Mouse (Mus musculus) kidney, embryonic 14.5 days (tissue): ENCODE measurements around the gene Vsig8. TPM values are rescaled to one million over a fixed set of nuclear protein-coding genes. Genes with fewer than 3 reads are reported as not detected.

Experiments used
- ATAC-seq: fragments of 200-750 bp; cut with Nextera tagmentation; 2 replicates; pipeline ENCODE4 v1.8.0; 2017; ENCODE audit warnings: moderate number of reproducible peaks, mild to moderate bottlenecking, moderate TSS enrichment, moderate library complexity; ENCODE audit not compliant: low FRiP score, low TSS enrichment
- H3K27ac ChIP-seq: fragments of 300-500 bp; sonication (generic); 2 replicates; pipeline ENCODE4 v1.5.1; 2014; ENCODE audit warnings: low read depth, mild to moderate bottlenecking, low read length, moderate library complexity, mixed read lengths
- H3K27me3 ChIP-seq: fragments of 300-500 bp; sonication (generic); 2 replicates; pipeline ENCODE4 v1.6.1; 2014; ENCODE audit warnings: mild to moderate bottlenecking, low read length; ENCODE audit not compliant: control insufficient read depth, insufficient read depth
- H3K36me3 ChIP-seq: fragments of 300-500 bp; sonication (generic); 2 replicates; pipeline ENCODE4 v1.6.1; 2014; ENCODE audit warnings: low read length, mixed read lengths; ENCODE audit not compliant: control insufficient read depth, insufficient read depth
- H3K4me1 ChIP-seq: fragments of 300-500 bp; sonication (generic); 2 replicates; pipeline ENCODE4 v1.6.1; 2014; ENCODE audit warnings: low read length, mixed read lengths; ENCODE audit not compliant: control insufficient read depth, insufficient read depth
- H3K4me2 ChIP-seq: fragments of 300-500 bp; sonication (generic); replicated peaks from 2 replicates; pipeline ENCODE4 v1.6.1; 2014; ENCODE audit warnings: low read depth, mild to moderate bottlenecking, low read length
- H3K4me3 ChIP-seq: fragments of 300-500 bp; sonication (generic); 2 replicates; pipeline ENCODE4 v1.5.1; 2014; ENCODE audit warnings: mild to moderate bottlenecking, low read length
- H3K9ac ChIP-seq: fragments of 300-500 bp; sonication (generic); 2 replicates; pipeline ENCODE4 v1.6.1; 2014; ENCODE audit warnings: low read depth, mild to moderate bottlenecking, low read length, moderate library complexity
- H3K9me3 ChIP-seq: fragments of 300-500 bp; sonication (generic); 2 replicates; pipeline ENCODE4 v1.6.1; 2016; ENCODE audit warnings: low read length; ENCODE audit not compliant: control insufficient read depth
- WGBS: fragments of 180-500 bp; shearing (Covaris S2); extraction: QIAGEN DNeasy Blood & Tissue Kit; methylation state at CpG from one replicate; pipeline ENCODE4 v1.1.7; 2014; 5-methylcytosine and 5-hydroxymethylcytosine counted together
- polyA plus RNA-seq: library from polyadenylated mRNA; unstranded; fragments of >200 nt; fragmentation: Nextera tagmentation; extraction: Ambion mirVana; gene quantifications from 2 replicates; pipeline ENCODE4 v1.2.1, GENCODE M21; 2014

The Vsig8 gene
- 0.19 and 0.54 TPM in 2 replicates for polyA plus RNA-seq

- Histone ChIP-seq H3K36me3 (no peaks in the 10 kb centered on the region), H3K4me1 (peaks cover 10% of the 10 kb centered on the region; the same call in 1 of the 2 replicates), H3K4me3 (no peak within 1 kb of the TSS), H3K4me2 (no peak within 1 kb of the TSS), H3K27me3 (peaks cover 4% of the 10 kb centered on the region; the same call in 1 of the 2 replicates), H3K27ac (no peak within 1 kb of the TSS), H3K9me3 (no peaks in the 10 kb centered on the region), H3K9ac (no peak within 1 kb of the TSS)
- WGBS = 72% methylated on average over 11 of the region's 11 CpGs
- no peak for ATAC-seq
Observed at GRCm38 (mm10) chr1:172555638-172556037, at the start of gene Vsig8. Gene Vsig8, plus strand, starts transcription at chr1:172555938.

GRCm38 (mm10) chr1:172507001-172507400, 48.7 kb upstream of the Vsig8 start:
- H3K4me1 ChIP-seq = peaks cover 30% of the 10 kb centered on the region
- no peaks in the 10 kb centered on the region for H3K9me3 ChIP-seq
- no peak overlapping the region for H3K4me3 ChIP-seq
- no peak overlapping the region for H3K4me2 ChIP-seq
- no peaks in the 10 kb centered on the region; the same call in 1 of the 2 replicates for H3K27me3 ChIP-seq
- 55% methylated on average over 5 of the region's 5 CpGs for WGBS
- H3K27ac ChIP-seq = no peak overlapping the region
- no peak overlapping the region for H3K9ac ChIP-seq
- ATAC-seq = no peak
- peaks cover 22% of the 10 kb centered on the region for H3K36me3 ChIP-seq

- Histone ChIP-seq H3K27me3 (no peaks in the 10 kb centered on the region), H3K9me3 (no peaks in the 10 kb centered on the region), H3K4me1 (peaks cover 23% of the 10 kb centered on the region), H3K9ac (no peak overlapping the region), H3K36me3 (peaks cover 22% of the 10 kb centered on the region), H3K27ac (no peak overlapping the region), H3K4me2 (no peak overlapping the region), H3K4me3 (no peak overlapping the region)
- ATAC-seq = no peak
- 95% methylated on average over 3 of the region's 3 CpGs for WGBS
Observed at GRCm38 (mm10) chr1:172507701-172508100, 48.0 kb upstream of the Vsig8 start.

- no peak overlapping the region for H3K27ac ChIP-seq
- no peak overlapping the region for H3K4me3 ChIP-seq
- WGBS = 60% methylated on average over 2 of the region's 2 CpGs
- no peak for ATAC-seq
- no peaks in the 10 kb centered on the region for H3K27me3 ChIP-seq
- H3K36me3 ChIP-seq = peaks cover 22% of the 10 kb centered on the region
- H3K9me3 ChIP-seq = no peaks in the 10 kb centered on the region
- H3K4me1 ChIP-seq = peaks cover 23% of the 10 kb centered on the region
- H3K9ac ChIP-seq = no peak overlapping the region
- H3K4me2 ChIP-seq = no peak overlapping the region
Observed at GRCm38 (mm10) chr1:172508172-172508571, 47.6 kb upstream of the Vsig8 start.

GRCm38 (mm10) chr1:172509235-172509634, 46.5 kb upstream of the Vsig8 start:
- Histone ChIP-seq H3K4me1 (peaks cover 19% of the 10 kb centered on the region), H3K9ac (no peak overlapping the region), H3K4me3 (no peak overlapping the region), H3K27ac (no peak overlapping the region), H3K9me3 (no peaks in the 10 kb centered on the region), H3K4me2 (no peak overlapping the region), H3K27me3 (no peaks in the 10 kb centered on the region), H3K36me3 (peaks cover 22% of the 10 kb centered on the region)
- no peak for ATAC-seq
- 77% methylated on average over 5 of the region's 5 CpGs for WGBS

- H3K36me3 ChIP-seq = peaks cover 19% of the 10 kb centered on the region
- no peak for ATAC-seq
- H3K4me1 ChIP-seq = peaks cover 14% of the 10 kb centered on the region
- H3K9ac ChIP-seq = no peak overlapping the region
- no peak overlapping the region for H3K4me3 ChIP-seq
- H3K27ac ChIP-seq = no peak overlapping the region
- peak overlapping the region; percentile 22; the same call in 1 of the 2 replicates for H3K4me2 ChIP-seq
- H3K27me3 ChIP-seq = no peaks in the 10 kb centered on the region
- H3K9me3 ChIP-seq = no peaks in the 10 kb centered on the region
- 43% methylated on average over 8 of the region's 8 CpGs for WGBS
Observed at GRCm38 (mm10) chr1:172509983-172510382, 45.8 kb upstream of the Vsig8 start.

- no peak overlapping the region for H3K27ac ChIP-seq
- H3K4me2 ChIP-seq = peak overlapping the region; percentile 22; the same call in 1 of the 2 replicates
- 20% methylated on average over 13 of the region's 13 CpGs for WGBS
- H3K4me3 ChIP-seq = no peak overlapping the region
- peaks cover 14% of the 10 kb centered on the region for H3K36me3 ChIP-seq
- H3K9ac ChIP-seq = no peak overlapping the region
- no peaks in the 10 kb centered on the region for H3K9me3 ChIP-seq
- peak; percentile 48 for ATAC-seq
- H3K4me1 ChIP-seq = peaks cover 14% of the 10 kb centered on the region
- no peaks in the 10 kb centered on the region for H3K27me3 ChIP-seq
Observed at GRCm38 (mm10) chr1:172510421-172510972, 45.2 kb upstream of the Vsig8 start.

GRCm38 (mm10) chr1:172512962-172513361, 42.8 kb upstream of the Vsig8 start:
- H3K4me2 ChIP-seq = peak overlapping the region; percentile 20
- peaks cover 7% of the 10 kb centered on the region; the same call in 1 of the 2 replicates for H3K9me3 ChIP-seq
- WGBS = 20% methylated on average over 13 of the region's 13 CpGs
- H3K27me3 ChIP-seq = no peaks in the 10 kb centered on the region
- peak overlapping the region; percentile 40; the same call in 1 of the 2 replicates for H3K9ac ChIP-seq
- H3K4me3 ChIP-seq = no peak overlapping the region
- H3K36me3 ChIP-seq = no peaks in the 10 kb centered on the region
- H3K4me1 ChIP-seq = peaks cover 14% of the 10 kb centered on the region
- peak overlapping the region; percentile 57; the same call in 1 of the 2 replicates for H3K27ac ChIP-seq
- ATAC-seq = peak; percentile 34; the same call in 1 of the 2 replicates

GRCm38 (mm10) chr1:172513525-172514212, 42.1 kb upstream of the Vsig8 start:
- no peak overlapping the region for H3K4me3 ChIP-seq
- WGBS = 75% methylated on average over 17 of the region's 17 CpGs
- H3K4me1 ChIP-seq = peaks cover 14% of the 10 kb centered on the region
- peaks cover 7% of the 10 kb centered on the region; the same call in 1 of the 2 replicates for H3K9me3 ChIP-seq
- no peak for ATAC-seq
- no peaks in the 10 kb centered on the region for H3K27me3 ChIP-seq
- H3K9ac ChIP-seq = 0 out of 2 replicates have a peak overlapping the region, but pooled peaks have one; percentile 40
- H3K27ac ChIP-seq = peak overlapping the region; percentile 57; the same call in 1 of the 2 replicates
- H3K4me2 ChIP-seq = peak overlapping the region; percentile 20; the same call in 1 of the 2 replicates
- no peaks in the 10 kb centered on the region for H3K36me3 ChIP-seq
